Mouse (Mus musculus) liver, adult 2 months (tissue): ENCODE data around the gene Ugt1a6b. TPM values are rescaled to one million over a fixed set of nuclear protein-coding genes. Genes with fewer than 3 reads are reported as not detected.
A peak's percentile ranks its signal among the peaks of the same experiment; 100 is the strongest.

Source experiments
- DNase-seq: peaks from one replicate; pipeline ENCODE4 v3.0.0-alpha.2; 2011; ENCODE audit warnings: low read depth, low spot score; ENCODE audit errors: extremely low read depth
- H3K27ac ChIP-seq: fragments of 200-500 bp; replicated peaks from 2 replicates; pipeline ENCODE4 v1.5.1; 2012; ENCODE audit warnings: low read depth, mild to moderate bottlenecking, control low read depth, inconsistent platforms, low read length; ENCODE audit not compliant: insufficient read depth
- H3K27me3 ChIP-seq: fragments of 200-500 bp; 2 replicates; pipeline ENCODE4 v1.6.1; 2012; ENCODE audit warnings: mild to moderate bottlenecking, moderate library complexity, low read length, inconsistent platforms; ENCODE audit not compliant: control insufficient read depth, insufficient read depth
- H3K36me3 ChIP-seq: fragments of 200-500 bp; 2 replicates; pipeline ENCODE4 v1.6.1; 2012; ENCODE audit warnings: low read length, inconsistent platforms; ENCODE audit not compliant: control insufficient read depth, insufficient read depth
- H3K4me1 ChIP-seq: fragments of 200-500 bp; 2 replicates; pipeline ENCODE4 v1.6.1; 2011; ENCODE audit warnings: low read length; ENCODE audit not compliant: control insufficient read depth, insufficient read depth
- H3K4me3 ChIP-seq: fragments of 200-500 bp; 2 replicates; pipeline ENCODE4 v1.5.1; 2011; ENCODE audit warnings: low read depth, mild to moderate bottlenecking, control low read depth, low read length, moderate library complexity; ENCODE audit not compliant: insufficient read depth
- H3K79me2 ChIP-seq: fragments of 200-500 bp; 2 replicates; pipeline ENCODE4 v1.6.1; 2012; ENCODE audit warnings: inconsistent platforms, mild to moderate bottlenecking, low read length, moderate library complexity; ENCODE audit not compliant: control insufficient read depth, insufficient read depth
- H3K9ac ChIP-seq: fragments of 200-500 bp; 2 replicates; pipeline ENCODE4 v1.6.1; 2012; ENCODE audit warnings: low read depth, mild to moderate bottlenecking, control low read depth, inconsistent platforms, low read length
- CTCF ChIP-seq: fragments of 200-500 bp; IDR thresholded peaks from 2 replicates; pipeline ENCODE4 v1.5.1; 2011; ENCODE audit warnings: low read depth, low read length, control low read depth
- POLR2A ChIP-seq: fragments of 200-500 bp; IDR thresholded peaks from 2 replicates; pipeline ENCODE4 v1.6.1; 2011; ENCODE audit warnings: low read length, control low read depth; ENCODE audit not compliant: insufficient read depth; ENCODE audit errors: extremely low read depth
- WGBS: fragments of 180-500 bp; shearing (Covaris S2); methylation state at CpG from one replicate; pipeline ENCODE4 v1.1.7; 2018; 5-methylcytosine and 5-hydroxymethylcytosine counted together
- polyA plus RNA-seq: library from polyadenylated mRNA; depleted of rRNA; stranded (reverse); fragments of >200 nt; gene quantifications from 2 replicates; pipeline ENCODE4 v1.2.3, GENCODE M21; 2012; rRNA removed
- total RNA-seq: library from RNA; depleted of rRNA; stranded (reverse); fragments of >200 nt; gene quantifications from 2 replicates; pipeline ENCODE4 v1.2.3, GENCODE M21; 2014; rRNA removed

Gene Ugt1a6b
- total and polyA plus RNA-seq, 2 experiments = 91.0 to 97.1 TPM

DNA sequence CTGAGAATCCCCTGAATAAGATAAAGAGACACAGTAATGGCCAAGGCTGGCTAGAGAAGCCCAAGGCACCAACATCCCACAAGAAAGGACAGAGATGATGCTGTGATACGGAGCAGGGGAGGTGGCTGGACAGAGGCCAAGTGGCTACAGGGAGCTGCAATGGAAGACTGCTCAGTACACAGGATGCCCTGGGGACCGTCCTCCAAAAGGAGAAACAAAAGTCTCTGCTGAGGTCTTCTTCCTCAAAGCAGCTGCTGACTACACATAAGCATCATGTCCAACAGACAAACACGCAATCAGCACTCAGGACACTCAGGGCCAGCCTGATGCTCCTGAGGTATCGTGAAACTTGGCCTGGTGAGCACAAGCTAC lies 161.8 kb downstream of the Ugt1a6b start:
- WGBS = 72% methylated on average over 4 of the region's 4 CpGs
- H3K27ac ChIP-seq = no peak overlapping the region

DNA sequence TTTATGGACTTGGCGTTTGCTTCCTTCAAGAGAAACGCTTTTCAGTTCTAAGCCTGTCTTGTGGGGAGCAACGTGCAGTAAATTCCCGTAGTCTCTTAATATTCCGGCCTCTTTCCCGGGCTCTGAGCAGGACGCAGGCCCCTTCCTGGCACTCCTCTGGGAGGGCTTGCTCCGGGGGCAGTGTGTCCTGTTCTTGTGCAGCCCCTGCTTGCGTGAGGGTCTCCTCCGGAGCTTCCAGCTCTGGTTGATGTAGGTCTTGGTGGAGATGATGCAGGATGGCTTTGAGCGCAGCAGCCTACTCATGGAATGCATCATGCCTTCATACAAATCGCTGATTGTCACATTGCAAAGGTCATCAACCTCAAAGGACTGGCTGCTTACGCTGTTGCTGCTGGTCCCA lies 163.1 kb downstream of the Ugt1a6b start:
- Histone ChIP-seq H3K27me3 (no peaks in the 10 kb centered on the region), H3K36me3 (peaks cover 60% of the 10 kb centered on the region), H3K4me1 (peaks cover 27% of the 10 kb centered on the region), H3K4me3 (no peak overlapping the region), H3K9ac (no peak overlapping the region), H3K27ac (no peak overlapping the region), H3K79me2 (peaks cover 12% of the 10 kb centered on the region; the same call in 1 of the 2 replicates)
- no peak for TF ChIP-seq POLR2A
- TF ChIP-seq CTCF = no peak
- DNase-seq = no peak
- 89% methylated on average over 13 of the region's 13 CpGs for WGBS

More for the DNA sequence above, 161.8 kb downstream of the Ugt1a6b start:
- DNase-seq = no peak
- peaks cover 12% of the 10 kb centered on the region; the same call in 1 of the 2 replicates for H3K79me2 ChIP-seq
- peaks cover 33% of the 10 kb centered on the region for H3K4me1 ChIP-seq
- no peak for TF ChIP-seq CTCF
- no peak for TF ChIP-seq POLR2A
- no peaks in the 10 kb centered on the region for H3K27me3 ChIP-seq
- H3K4me3 ChIP-seq = no peak overlapping the region
- no peak overlapping the region for H3K9ac ChIP-seq
- peaks cover 60% of the 10 kb centered on the region for H3K36me3 ChIP-seq

DNA sequence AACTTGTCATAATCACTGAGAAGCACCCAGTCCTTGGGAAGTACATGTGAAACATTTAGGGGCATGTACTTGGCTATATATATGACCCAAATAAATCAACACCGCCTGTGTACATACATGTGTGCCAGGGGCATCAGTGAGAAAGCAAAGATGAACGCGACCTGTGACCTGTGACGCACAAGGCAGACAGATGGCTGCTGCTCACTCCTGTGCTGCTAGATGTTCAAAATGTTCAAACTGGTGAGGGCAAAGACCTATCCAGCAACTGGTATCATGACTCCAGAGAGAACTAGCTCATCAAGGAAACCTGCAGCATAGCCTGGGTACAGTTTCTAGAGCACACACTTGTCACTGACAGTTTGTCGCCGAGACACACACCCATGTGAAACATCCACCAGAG lies 164.4 kb downstream of the Ugt1a6b start:
- Histone ChIP-seq H3K4me3 (no peak overlapping the region), H3K27ac (peak overlapping the region; percentile 43), H3K79me2 (peaks cover 12% of the 10 kb centered on the region; the same call in 1 of the 2 replicates), H3K36me3 (peaks cover 60% of the 10 kb centered on the region), H3K9ac (peak overlapping the region; percentile 1; the same call in 1 of the 2 replicates), H3K27me3 (no peaks in the 10 kb centered on the region), H3K4me1 (peaks cover 28% of the 10 kb centered on the region)
- peak; percentile 91 for DNase-seq
- TF ChIP-seq CTCF = no peak
- TF ChIP-seq POLR2A = no peak
- 75% methylated on average over 6 of the region's 6 CpGs for WGBS

- peaks cover 12% of the 10 kb centered on the region; the same call in 1 of the 2 replicates for H3K79me2 ChIP-seq
- peaks cover 28% of the 10 kb centered on the region for H3K4me1 ChIP-seq
- WGBS = 28% methylated on average over 6 of the region's 6 CpGs
- H3K27me3 ChIP-seq = no peaks in the 10 kb centered on the region
- TF ChIP-seq POLR2A (no peak), CTCF (no peak)
- peak overlapping the region; percentile 43 for H3K27ac ChIP-seq
- H3K4me3 ChIP-seq = no peak overlapping the region
- peaks cover 56% of the 10 kb centered on the region for H3K36me3 ChIP-seq
- peak; percentile 100 for DNase-seq
- H3K9ac ChIP-seq = no peak overlapping the region
These were observed 165.0 kb downstream of the Ugt1a6b start for GRCm38 (mm10) chr1:88268070-88268469.

Other genes starting within 250 kb of the Ugt1a6b start
- gene Dgkd, start 250.0 kb upstream of the Ugt1a6b start, total RNA-seq = 12.4 and 14.8 TPM in 2 replicates
- gene Dgkd, start 250.0 kb upstream of the Ugt1a6b start, polyA plus RNA-seq = 7.1 and 9.6 TPM in 2 replicates
- gene Usp40, start 94.7 kb upstream of the Ugt1a6b start, total RNA-seq = 29.4 and 29.8 TPM in 2 replicates
- gene Usp40, start 94.7 kb upstream of the Ugt1a6b start, polyA plus RNA-seq = 6.4 and 8.6 TPM in 2 replicates
- gene Ugt1a10, start 47.9 kb upstream of the Ugt1a6b start, total RNA-seq = 6.4 and 6.9 TPM in 2 replicates
- gene Ugt1a10, start 47.9 kb upstream of the Ugt1a6b start, polyA plus RNA-seq = 1.2 and 2.8 TPM in 2 replicates
- 177 and 194 TPM in 2 replicates for gene Ugt1a9, start 32.5 kb upstream of the Ugt1a6b start, total RNA-seq
- 142 and 259 TPM in 2 replicates for gene Ugt1a9, start 32.5 kb upstream of the Ugt1a6b start, polyA plus RNA-seq
- gene Ugt1a8, start 15.4 kb upstream of the Ugt1a6b start, total RNA-seq = 4.0 and 4.6 TPM in 2 replicates
- gene Ugt1a8, start 15.4 kb upstream of the Ugt1a6b start, polyA plus RNA-seq = 0.07 and 0.11 TPM in 2 replicates
- gene Ugt1a7c, start 8.2 kb upstream of the Ugt1a6b start, total RNA-seq = 20.1 and 51.1 TPM in 2 replicates
- 2.0 and 3.9 TPM in 2 replicates for gene Ugt1a7c, start 8.2 kb upstream of the Ugt1a6b start, polyA plus RNA-seq
- gene Ugt1a6a, start 31.6 kb downstream of the Ugt1a6b start, total RNA-seq = 55.4 and 90.9 TPM in 2 replicates
- gene Ugt1a6a, start 31.6 kb downstream of the Ugt1a6b start, polyA plus RNA-seq = 84.4 and 106 TPM in 2 replicates
- 75.8 and 159 TPM in 2 replicates for gene Ugt1a5, start 62.8 kb downstream of the Ugt1a6b start, total RNA-seq
- 41.5 and 119 TPM in 2 replicates for gene Ugt1a5, start 62.8 kb downstream of the Ugt1a6b start, polyA plus RNA-seq
- 9.5 and 10.4 TPM in 2 replicates for gene Ugt1a2, start 97.3 kb downstream of the Ugt1a6b start, total RNA-seq
- gene Ugt1a2, start 97.3 kb downstream of the Ugt1a6b start, polyA plus RNA-seq = 0.29 and 0.57 TPM in 2 replicates
- gene Dnajb3, start 102.5 kb downstream of the Ugt1a6b start, total RNA-seq = not detected in 2 replicates
- gene Dnajb3, start 102.5 kb downstream of the Ugt1a6b start, polyA plus RNA-seq = 0.17 TPM in 1 of 2 replicates, not detected in the other
- 662 and 719 TPM in 2 replicates for gene Ugt1a1, start 108.7 kb downstream of the Ugt1a6b start, total RNA-seq
- 408 and 574 TPM in 2 replicates for gene Ugt1a1, start 108.7 kb downstream of the Ugt1a6b start, polyA plus RNA-seq
- gene Mroh2a, start 123.7 kb downstream of the Ugt1a6b start, total RNA-seq = 0.27 and 1.0 TPM in 2 replicates
- 0.77 and 0.82 TPM in 2 replicates for gene Mroh2a, start 123.7 kb downstream of the Ugt1a6b start, polyA plus RNA-seq
- gene Hjurp, start 174.4 kb downstream of the Ugt1a6b start, total RNA-seq = 78.7 and 90.1 TPM in 2 replicates
- gene Hjurp, start 174.4 kb downstream of the Ugt1a6b start, polyA plus RNA-seq = 31.4 and 32.8 TPM in 2 replicates
- under 0.01 TPM in 2 replicates for gene Trpm8, start 174.4 kb downstream of the Ugt1a6b start, total RNA-seq
- gene Trpm8, start 174.4 kb downstream of the Ugt1a6b start, polyA plus RNA-seq = 0.01 and 0.02 TPM in 2 replicates